Mouse (Mus musculus) liver, postnatal 0 days (tissue): ENCODE results near the gene Ccdc17.

Experiments used
- CTCF ChIP-seq: sonication (generic); IDR thresholded peaks from 2 replicates; pipeline ENCODE4 v1.5.1; 2016; ENCODE audit warnings: antibody characterized with exemption, low read depth
- EP300 ChIP-seq: IDR thresholded peaks from 2 replicates; pipeline ENCODE4 v1.6.1; 2016; ENCODE audit warnings: antibody characterized with exemption, low read depth, mild to moderate bottlenecking

DNA sequence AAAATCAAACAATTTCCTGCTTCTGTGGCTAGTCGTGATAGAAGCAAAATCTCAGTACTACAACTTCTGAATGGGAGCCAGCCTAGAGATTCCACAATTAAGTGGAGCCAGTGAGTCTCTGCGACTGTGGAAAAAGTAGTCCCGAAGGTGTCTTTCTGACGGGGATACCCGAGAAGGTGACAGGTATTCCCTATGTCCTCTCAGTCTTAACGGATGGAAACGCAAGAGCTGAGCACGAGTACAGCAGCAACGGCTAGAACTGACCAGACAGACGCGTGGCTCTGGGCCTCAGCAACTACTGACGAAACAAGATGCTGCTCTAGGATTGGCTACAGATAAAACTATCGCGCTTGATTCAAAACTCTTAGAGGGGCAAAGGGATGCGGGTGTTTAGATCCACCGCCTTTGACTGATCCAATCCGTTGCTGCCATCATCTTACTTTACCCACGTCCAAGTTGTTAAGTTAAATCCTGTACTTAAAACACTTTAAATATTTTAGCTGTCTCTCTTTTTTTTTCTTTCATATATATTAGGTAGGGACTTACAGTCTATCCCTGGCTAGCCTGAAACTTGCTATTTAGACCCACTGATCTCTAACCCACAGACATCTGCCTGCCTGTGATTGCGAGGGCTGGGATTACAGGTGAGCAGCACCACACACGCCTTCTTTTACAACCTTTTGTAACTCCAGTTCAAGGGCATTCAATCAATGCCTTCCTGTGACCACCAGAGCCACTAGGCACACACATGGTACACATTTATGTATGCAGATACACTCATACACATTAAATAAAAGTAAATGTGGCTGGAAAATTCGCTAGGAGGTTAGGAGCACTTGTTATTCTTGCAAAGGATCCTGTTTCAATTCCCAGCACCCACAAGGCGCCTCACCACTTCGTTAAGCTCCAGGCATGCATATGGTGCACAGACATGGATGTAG is 31.5 kb downstream of the Ccdc17 start, which contains the start of gene Nasp:
- no peak for TF ChIP-seq CTCF
- no peak for TF ChIP-seq EP300
